Mouse (Mus musculus): Measurements from ENCODE around the gene Qser1.

GRCm38 (mm10) chr2:104859060-104859459 lies 42.5 kb upstream of the Qser1 start:
- TF ChIP-seq EP300 (optimal IDR thresholded peaks at IDR 0.05) (no peak), CTCF (IDR thresholded peaks at IDR 0.05; ENCODE audit: low read depth) (no peak)
